In genomic region chr6:81633586-81633985, GRCm38 (mm10) we compare ENCODE assay signal across 19 mouse cellular contexts.
"Had no signal": no experiment of that assay in that cellular context is flagged by ENCODE, and none has a peak within 500 bp of the region (broad histone marks: within the 10 kb centered on the region; RNA-seq: fewer than 3 reads in every experiment).

No protein-coding gene starts in this region.

- H3K36me3 ChIP-seq: intestine, embryonic 15.5 days; limb, embryonic 12.5 days; limb, embryonic 15.5 days; neural tube, embryonic 13.5 days had no signal

- H3K27ac ChIP-seq: intestine, embryonic 15.5 days; limb, embryonic 12.5 days; limb, embryonic 15.5 days; liver, embryonic 14.5 days; macrophage; neural tube, embryonic 13.5 days had no signal

- H3K4me2 ChIP-seq: intestine, embryonic 15.5 days; limb, embryonic 12.5 days; limb, embryonic 15.5 days; liver, embryonic 11.5 days; lung, embryonic 14.5 days; neural tube, embryonic 13.5 days had no signal

- DNase-seq: kidney, adult 18-20 months; kidney, postnatal 25 days; liver, postnatal 0 days; lung, embryonic 14.5 days; retina, postnatal 1 day; right cerebral cortex, postnatal 25 days; spleen, adult 18-20 months; thymus, adult 18-20 months; thymus, postnatal 36 days had no signal

- H3K9ac ChIP-seq: intestine, embryonic 15.5 days; limb, embryonic 12.5 days; limb, embryonic 15.5 days; liver, embryonic 14.5 days; liver, postnatal 0 days; lung, embryonic 14.5 days; neural tube, embryonic 13.5 days had no signal

- H3K9me3 ChIP-seq: intestine, embryonic 15.5 days; limb, embryonic 12.5 days; limb, embryonic 15.5 days; neural tube, embryonic 13.5 days had no signal

- ATAC-seq: intestine, embryonic 15.5 days; liver, postnatal 0 days; lung, postnatal 0 days; midbrain, embryonic 16.5 days had no signal

- H3K4me1 ChIP-seq: intestine, embryonic 15.5 days; limb, embryonic 15.5 days; neural tube, embryonic 13.5 days had no signal

- H3K4me3 ChIP-seq: intestine, embryonic 15.5 days; limb, embryonic 12.5 days; limb, embryonic 15.5 days; myocyte; neural tube, embryonic 13.5 days had no signal

- H3K27me3 ChIP-seq: intestine, embryonic 15.5 days; limb, embryonic 15.5 days; neural tube, embryonic 13.5 days had no signal
